Mouse (Mus musculus) kidney, postnatal 0 days (tissue): ENCODE measurements at regions not wholly inside any gene's neighbourhood (a gene's known extent, or its start where the extent isn't known, plus 50 kb on each side); places are given as distances from the start of the nearest gene placed in this dataset.

Experiments
- ATAC-seq: fragments of 200-750 bp; cut with Nextera tagmentation; replicated peaks from 2 replicates; pipeline ENCODE4 v1.8.0; 2017; ENCODE audit warnings: low read depth, moderate number of reproducible peaks, moderate TSS enrichment, moderate library complexity; ENCODE audit not compliant: low FRiP score
- DNase-seq: peaks from one replicate; pipeline ENCODE4 v3.0.0-alpha.2; 2016; ENCODE audit warnings: low spot score
- H3K27ac ChIP-seq: fragments of 300-500 bp; sonication (generic); 2 replicates; pipeline ENCODE4 v1.5.1; 2014; ENCODE audit warnings: mild to moderate bottlenecking
- H3K27me3 ChIP-seq: fragments of 300-500 bp; sonication (generic); 2 replicates; pipeline ENCODE4 v1.6.1; 2014; ENCODE audit warnings: low read length, mixed read lengths; ENCODE audit not compliant: insufficient read depth
- H3K36me3 ChIP-seq: fragments of 300-500 bp; sonication (generic); 2 replicates; pipeline ENCODE4 v1.6.1; 2014; ENCODE audit warnings: low read length, mixed read lengths; ENCODE audit not compliant: insufficient read depth
- H3K4me1 ChIP-seq: fragments of 300-500 bp; sonication (generic); replicated peaks from 2 replicates; pipeline ENCODE4 v1.6.1; 2014; ENCODE audit warnings: antibody characterized with exemption, low read length, mixed read lengths; ENCODE audit not compliant: insufficient read depth
- H3K4me2 ChIP-seq: fragments of 300-500 bp; sonication (generic); 2 replicates; pipeline ENCODE4 v1.6.1; 2014; ENCODE audit warnings: mild to moderate bottlenecking, low read length, moderate library complexity, mixed read lengths
- H3K4me3 ChIP-seq: fragments of 300-500 bp; sonication (generic); replicated peaks from 2 replicates; pipeline ENCODE4 v1.5.1; 2014; ENCODE audit warnings: low read depth, low read length
- H3K9ac ChIP-seq: fragments of 300-500 bp; sonication (generic); 2 replicates; pipeline ENCODE4 v1.6.1; 2014; ENCODE audit warnings: low read depth, low read length
- H3K9me3 ChIP-seq: fragments of 300-500 bp; sonication (generic); replicated peaks from 2 replicates; pipeline ENCODE4 v1.6.1; 2016; ENCODE audit warnings: low read length, inconsistent platforms, mixed read lengths
- CTCF ChIP-seq: IDR thresholded peaks from 2 replicates; pipeline ENCODE4 v1.5.1; 2016; ENCODE audit warnings: antibody characterized with exemption, low read depth, mild to moderate bottlenecking, moderate library complexity
- WGBS: fragments of 180-500 bp; shearing (Covaris S2); extraction: QIAGEN DNeasy Blood & Tissue Kit; methylation state at CpG from one replicate; pipeline ENCODE4 v1.1.7; 2014; 5-methylcytosine and 5-hydroxymethylcytosine counted together

- Histone ChIP-seq H3K9me3 (no peaks in the 10 kb centered on the region), H3K9ac (no peak overlapping the region), H3K27ac (no peak overlapping the region), H3K4me2 (no peak overlapping the region), H3K36me3 (no peaks in the 10 kb centered on the region), H3K4me3 (no peak overlapping the region), H3K4me1 (no peaks in the 10 kb centered on the region), H3K27me3 (no peaks in the 10 kb centered on the region)
- WGBS: 79% methylated on average over 3 of the region's 3 CpGs
- no peak for TF ChIP-seq CTCF
- no peak for DNase-seq
- no peak for ATAC-seq
These were observed 313.7 kb downstream of the Pdcd6ip start for GRCm38 (mm10) chr9:113394320-113394719.

- Histone ChIP-seq H3K36me3 (no peaks in the 10 kb centered on the region), H3K9me3 (no peaks in the 10 kb centered on the region), H3K4me3 (no peak overlapping the region), H3K4me2 (no peak overlapping the region), H3K27ac (no peak overlapping the region), H3K27me3 (no peaks in the 10 kb centered on the region), H3K4me1 (no peaks in the 10 kb centered on the region), H3K9ac (no peak overlapping the region)
- 83% methylated on average over 12 of the region's 12 CpGs for WGBS
- DNase-seq (no peak), ATAC-seq (no peak)
- TF ChIP-seq CTCF: no peak
These were observed 320.7 kb downstream of the Pdcd6ip start for GRCm38 (mm10) chr9:113387356-113387755.

- Histone ChIP-seq H3K27me3 (no peaks in the 10 kb centered on the region), H3K4me3 (no peak overlapping the region), H3K9ac (no peak overlapping the region), H3K27ac (no peak overlapping the region), H3K4me1 (no peaks in the 10 kb centered on the region), H3K36me3 (no peaks in the 10 kb centered on the region), H3K4me2 (no peak overlapping the region), H3K9me3 (no peaks in the 10 kb centered on the region)
- WGBS: 35% methylated on average over 13 of the region's 13 CpGs
- ATAC-seq (no peak), DNase-seq (no peak)
- no peak for TF ChIP-seq CTCF
These were observed 326.4 kb downstream of the Pdcd6ip start for GRCm38 (mm10) chr9:113381591-113382110.

DNA sequence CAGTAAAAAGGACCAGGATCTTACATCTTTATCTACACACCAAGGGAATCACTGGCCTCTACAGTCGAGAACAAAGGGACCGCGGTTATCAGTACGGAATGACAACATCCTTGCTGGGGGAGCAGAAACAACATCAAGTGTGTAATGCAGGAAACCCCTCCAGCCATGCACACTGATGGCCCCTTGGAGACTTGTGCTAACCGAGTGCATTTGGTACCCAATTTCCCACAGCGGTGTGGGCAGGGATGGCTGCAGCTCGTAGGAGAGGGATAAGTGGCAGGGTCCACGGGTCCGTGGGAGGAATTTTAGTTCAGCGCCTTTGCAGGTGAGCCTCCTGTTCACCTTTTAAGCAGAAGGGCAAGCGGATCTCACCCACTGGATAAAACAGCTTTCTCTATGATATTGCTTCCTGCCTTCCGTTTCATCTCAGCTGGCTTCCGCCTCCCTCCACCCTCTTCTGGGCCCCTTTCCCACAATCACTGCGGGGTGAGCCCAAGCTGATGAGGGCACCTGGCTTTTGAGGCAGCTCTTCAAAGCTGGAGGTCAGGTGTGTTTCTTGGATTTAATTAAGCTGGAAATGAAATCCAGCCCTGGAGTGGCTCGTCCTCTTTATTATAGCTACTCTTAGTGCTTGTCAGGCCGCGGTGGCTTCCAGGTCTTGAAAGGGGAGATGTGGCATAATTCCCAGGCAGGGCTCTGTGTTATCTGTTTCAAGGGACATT, 327.5 kb downstream of the Pdcd6ip start:
- no peak for TF ChIP-seq CTCF
- 40% methylated on average over 17 of the region's 17 CpGs for WGBS
- Histone ChIP-seq H3K4me2 (no peak overlapping the region), H3K27me3 (no peaks in the 10 kb centered on the region), H3K4me3 (no peak overlapping the region), H3K9me3 (no peaks in the 10 kb centered on the region), H3K4me1 (no peaks in the 10 kb centered on the region), H3K9ac (no peak overlapping the region), H3K36me3 (no peaks in the 10 kb centered on the region), H3K27ac (no peak overlapping the region)
- DNase-seq: no peak
- ATAC-seq: no peak

GRCm38 (mm10) chr9:113378525-113378924, 329.5 kb downstream of the Pdcd6ip start:
- no peak overlapping the region for H3K9ac ChIP-seq
- H3K27me3 ChIP-seq: no peaks in the 10 kb centered on the region
- TF ChIP-seq CTCF: no peak
- no peaks in the 10 kb centered on the region for H3K9me3 ChIP-seq
- no peak overlapping the region for H3K27ac ChIP-seq
- H3K4me2 ChIP-seq: no peak overlapping the region
- H3K36me3 ChIP-seq: no peaks in the 10 kb centered on the region
- no peak for ATAC-seq
- 70% methylated on average over 2 of the region's 2 CpGs for WGBS
- H3K4me3 ChIP-seq: no peak overlapping the region
- H3K4me1 ChIP-seq: no peaks in the 10 kb centered on the region
- no peak for DNase-seq

DNA sequence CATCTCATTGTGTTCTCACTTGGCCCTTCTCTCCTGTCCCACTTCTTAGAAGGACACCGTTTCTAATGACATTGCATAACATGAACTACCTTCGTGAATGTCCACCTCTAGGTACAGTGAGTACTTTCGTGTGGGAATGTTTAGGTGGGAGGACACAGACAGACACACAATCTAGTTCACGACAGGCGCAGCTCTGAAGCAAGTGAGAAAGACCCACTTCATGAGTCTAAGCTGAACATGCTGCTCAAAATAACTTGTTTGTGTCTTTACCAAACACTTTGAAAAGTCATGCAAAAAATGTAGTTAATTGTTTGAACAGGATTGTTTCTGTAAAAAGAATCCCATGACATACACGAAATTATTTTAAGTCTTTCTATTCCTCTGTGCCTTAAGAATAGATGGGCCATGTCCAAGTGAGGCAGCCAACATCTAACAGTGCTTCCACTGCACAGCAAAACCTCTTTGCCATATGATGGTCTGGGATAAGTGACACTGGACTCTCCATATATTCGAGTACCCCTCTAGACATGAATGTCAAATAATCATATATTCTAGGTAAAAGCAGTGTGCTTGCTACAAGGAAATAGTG, 336.2 kb downstream of the Pdcd6ip start:
- Histone ChIP-seq H3K9ac (no peak overlapping the region), H3K9me3 (no peaks in the 10 kb centered on the region), H3K4me3 (no peak overlapping the region), H3K27me3 (no peaks in the 10 kb centered on the region), H3K36me3 (no peaks in the 10 kb centered on the region), H3K27ac (no peak overlapping the region), H3K4me1 (no peaks in the 10 kb centered on the region), H3K4me2 (no peak overlapping the region)
- WGBS: 77% methylated on average over 7 of the region's 7 CpGs
- ATAC-seq (no peak), DNase-seq (no peak)
- no peak for TF ChIP-seq CTCF
